Mouse (Mus musculus) lung, postnatal 4 days (tissue): Measurements from ENCODE around the gene Nav2.

Experiments
- DNase-seq, 2 experiments: peaks; one replicate each; pipeline ENCODE4 v3.0.0; 2021

Nav2 gene

DNA sequence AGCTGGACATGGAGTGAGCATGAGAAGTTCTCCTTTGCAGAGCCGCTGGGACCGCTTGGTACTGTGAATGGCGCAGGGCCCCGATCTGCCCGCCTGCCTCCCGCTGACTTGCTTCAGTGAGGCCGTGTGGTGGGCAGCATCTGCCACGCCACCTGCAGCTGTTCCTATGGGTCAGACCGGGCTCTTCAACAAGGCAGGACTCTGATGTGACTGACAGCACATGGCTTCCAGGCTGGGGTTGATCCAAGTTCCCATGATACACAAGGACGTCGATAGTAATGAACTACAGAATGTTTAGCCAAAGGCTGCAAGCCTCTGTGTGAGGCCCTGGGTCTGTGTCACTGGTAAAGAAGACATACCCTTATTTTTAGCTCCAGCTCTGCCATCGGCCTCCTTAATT is 507.2 kb downstream of the Nav2 start:
- DNase-seq = no peak

DNA sequence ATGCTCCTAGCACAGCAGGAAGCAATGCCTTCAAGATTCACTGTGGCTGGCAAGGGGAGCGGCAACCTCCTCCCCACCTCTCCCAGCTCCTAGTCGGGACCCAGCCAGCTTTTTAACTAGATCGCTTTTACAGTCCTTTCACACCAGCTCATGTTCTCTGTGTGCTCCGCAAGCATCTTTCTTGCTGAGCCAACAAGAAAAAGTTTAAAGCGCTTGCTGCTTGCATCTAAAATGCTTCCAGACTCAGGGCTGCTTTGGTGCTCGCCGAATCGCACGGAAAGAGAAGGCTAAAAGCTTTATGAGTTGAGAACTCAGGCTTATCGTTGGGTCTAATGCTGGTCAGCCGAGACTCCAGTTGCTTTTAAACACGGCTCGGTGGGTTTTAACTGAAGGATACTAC is 510.3 kb downstream of the Nav2 start:
- DNase-seq = no peak

DNA sequence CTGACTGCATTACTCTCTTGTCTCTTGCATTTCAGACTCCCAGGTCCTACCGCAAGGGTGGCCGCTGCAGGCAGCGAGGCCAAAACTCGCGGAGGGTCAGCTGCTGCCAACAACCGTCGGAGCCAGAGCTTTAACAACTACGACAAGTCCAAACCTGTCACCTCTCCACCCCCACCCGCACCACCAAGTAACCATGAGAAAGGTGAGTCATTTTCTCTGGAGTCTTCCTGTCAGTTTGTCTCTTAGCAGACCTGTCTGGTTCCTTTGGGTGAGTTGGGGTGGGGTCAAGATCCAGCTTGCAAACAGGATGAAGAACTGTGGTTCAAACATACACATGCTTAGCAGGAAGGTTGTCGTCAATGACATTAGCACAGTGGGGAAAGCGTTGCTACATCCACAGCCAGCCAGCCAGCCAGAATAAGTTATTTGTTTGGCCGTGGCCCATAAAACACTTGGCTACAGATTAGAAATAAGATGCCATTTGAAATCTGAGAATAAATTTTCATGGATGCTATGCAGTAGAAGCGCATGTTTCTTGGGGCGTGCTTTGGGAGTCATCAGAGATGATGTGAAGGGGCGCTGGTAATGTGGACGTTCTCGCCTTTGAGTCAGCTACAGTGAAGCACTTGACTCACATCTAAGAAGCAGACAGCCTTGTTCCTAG is 511.8 kb downstream of the Nav2 start:
- no peak for DNase-seq

DNA sequence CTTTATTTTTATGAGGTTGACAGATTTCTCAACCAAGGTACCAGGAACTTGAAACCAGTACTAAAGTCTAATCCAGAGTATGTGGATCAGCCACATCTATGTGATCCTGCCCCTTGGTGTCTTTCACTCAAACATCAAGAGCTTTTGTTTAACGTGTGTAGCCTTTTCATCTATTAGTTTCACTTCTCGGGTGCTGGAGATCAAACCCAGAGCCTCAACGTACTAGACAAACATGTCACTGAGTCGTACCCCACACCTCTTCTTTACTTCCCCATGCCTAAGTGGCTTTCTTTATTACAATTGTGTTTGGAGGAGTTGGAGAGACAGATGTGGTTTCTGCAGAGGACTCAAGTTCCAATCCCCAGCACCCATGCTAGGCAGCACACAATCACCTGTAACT is 512.7 kb downstream of the Nav2 start:
- no peak for DNase-seq

DNA sequence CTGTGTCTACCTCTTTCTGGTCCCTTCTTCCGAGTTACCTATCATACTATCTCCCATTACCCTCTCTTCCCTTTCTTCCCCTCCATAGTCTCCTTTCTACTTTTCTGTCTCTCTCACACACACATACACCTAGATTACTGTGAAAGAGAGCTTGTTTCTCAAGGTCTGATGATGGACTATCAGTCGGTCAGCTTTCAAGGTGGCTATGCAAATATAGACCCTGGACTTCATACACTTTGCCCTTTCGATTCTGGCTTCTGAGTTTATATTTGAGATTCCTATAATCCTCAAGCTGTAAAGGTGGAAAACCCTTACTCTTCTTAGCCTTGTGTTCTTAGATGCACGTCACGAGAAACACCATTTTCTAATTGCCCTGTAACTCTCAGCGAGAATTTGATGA is 515.4 kb downstream of the Nav2 start:
- no peak for DNase-seq

DNA sequence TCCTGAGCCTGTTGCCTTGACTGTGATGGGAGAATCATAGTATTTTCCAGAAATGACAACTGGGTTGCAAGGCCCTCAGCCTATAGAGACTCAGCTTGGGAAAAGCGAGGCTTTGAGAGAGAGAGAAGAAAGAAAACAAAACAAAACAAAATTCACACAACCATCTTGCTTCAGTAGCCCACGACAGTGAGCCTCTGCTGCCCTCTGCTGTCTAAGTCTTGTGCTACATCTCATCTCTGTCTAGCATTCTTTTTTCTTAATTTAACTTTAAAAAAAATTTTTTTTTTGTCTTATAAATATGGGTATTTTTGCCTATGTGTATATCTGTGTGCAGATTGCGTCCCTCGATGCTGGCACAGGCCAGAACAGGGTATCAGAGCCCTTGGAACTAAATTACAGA is 517.5 kb downstream of the Nav2 start:
- peak in 1 of 2 experiments; percentile 58 for DNase-seq

DNA sequence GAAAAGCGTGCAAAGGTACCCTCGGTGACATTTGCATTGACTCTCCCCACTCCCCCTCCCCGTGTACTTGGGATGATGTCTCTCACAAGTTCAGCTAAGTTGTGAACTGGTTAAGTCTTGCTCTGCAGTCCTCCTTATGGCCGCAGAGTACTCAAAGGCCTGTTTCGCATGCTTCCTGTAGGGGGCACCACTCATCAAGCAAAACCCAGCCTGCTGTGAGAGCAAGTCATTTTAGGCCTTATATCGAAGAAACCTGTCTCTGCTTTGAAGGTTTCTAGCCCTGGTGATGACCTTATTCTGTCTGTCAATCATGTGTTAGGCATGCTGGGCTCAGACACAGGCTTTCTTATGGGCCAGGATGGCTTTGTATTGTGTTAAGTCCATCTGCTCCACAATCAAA is 519.3 kb downstream of the Nav2 start:
- DNase-seq = peak in 1 of 2 experiments; percentile 60

DNA sequence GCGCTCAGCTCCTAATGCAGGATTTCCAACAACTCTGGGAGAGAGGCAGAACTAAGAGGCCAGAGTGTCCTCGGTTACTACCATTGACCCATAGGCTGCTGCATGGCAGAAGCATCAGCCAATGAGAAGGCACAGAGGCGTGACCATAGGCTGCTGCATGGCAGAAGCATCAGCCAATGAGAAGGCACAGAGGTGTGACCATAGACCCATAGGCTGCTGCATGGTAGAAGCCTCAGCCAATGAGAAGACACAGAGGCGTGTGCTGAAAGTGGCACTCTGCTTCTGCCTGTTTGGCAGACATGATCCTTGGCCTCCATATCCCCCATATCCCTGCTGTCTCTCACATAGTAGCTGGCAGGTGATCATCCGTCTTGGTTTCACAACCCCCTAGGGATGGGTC is 520.4 kb downstream of the Nav2 start:
- peak; percentile 12 to 53 for DNase-seq

DNA sequence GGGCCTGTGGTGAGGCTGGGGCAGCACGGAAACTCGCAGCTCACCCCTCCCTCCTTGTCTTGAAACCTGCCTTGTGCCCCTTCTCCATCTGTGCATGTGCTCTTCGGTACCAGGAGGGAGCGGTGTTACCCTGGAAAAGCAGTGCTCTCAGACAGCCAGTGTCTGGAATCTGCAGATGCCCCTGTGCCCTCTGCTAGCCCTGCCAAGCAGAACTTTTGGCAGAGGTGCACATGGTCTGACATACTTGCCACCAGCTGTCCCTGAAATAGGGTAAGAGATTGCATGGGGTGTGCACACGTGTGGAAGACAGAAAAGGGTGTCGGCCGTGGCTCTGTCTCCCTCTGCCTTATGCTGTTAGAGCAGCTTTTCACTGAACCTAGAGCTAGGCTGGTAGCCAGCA is 522.3 kb downstream of the Nav2 start:
- DNase-seq = no peak

DNA sequence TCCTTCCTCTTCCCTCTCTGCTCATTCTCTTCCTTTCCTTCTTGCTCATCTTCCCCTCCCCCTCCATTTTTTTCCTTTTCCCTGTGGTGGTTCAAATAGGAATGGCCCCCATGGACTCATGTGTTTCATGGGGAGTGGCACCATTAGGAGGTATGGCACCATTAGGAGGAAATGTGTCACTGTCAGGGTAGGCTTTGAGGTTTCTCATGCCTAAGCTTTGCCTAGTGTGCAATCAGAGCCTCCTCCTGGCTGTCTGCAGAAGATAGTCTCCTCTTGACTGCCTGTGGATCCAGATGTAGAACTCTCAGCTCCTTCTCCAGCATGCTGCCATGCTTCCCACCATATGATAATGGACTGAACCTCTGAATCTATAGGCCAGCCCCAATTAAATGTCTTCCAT is 525.4 kb downstream of the Nav2 start:
- no peak for DNase-seq

DNA sequence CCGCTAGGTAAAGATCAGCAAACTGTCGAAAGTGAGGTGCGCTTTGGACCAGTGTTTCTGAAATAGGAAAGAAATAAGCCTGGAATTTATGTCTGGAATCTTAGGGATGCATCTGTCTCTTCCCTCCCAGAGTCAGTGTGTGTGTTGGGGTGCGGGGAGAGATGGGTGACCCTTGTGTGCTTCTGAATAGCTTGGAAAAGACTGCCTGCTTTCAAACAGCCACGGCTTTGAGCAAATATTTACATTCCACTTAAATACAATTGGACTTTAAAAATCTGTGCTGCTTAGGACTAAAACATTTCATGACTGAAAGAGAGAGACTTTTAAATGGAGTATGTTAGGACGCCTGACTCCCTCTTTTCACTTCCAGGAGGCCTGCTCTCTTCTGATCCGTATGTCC is 528.0 kb downstream of the Nav2 start:
- no peak for DNase-seq

DNA sequence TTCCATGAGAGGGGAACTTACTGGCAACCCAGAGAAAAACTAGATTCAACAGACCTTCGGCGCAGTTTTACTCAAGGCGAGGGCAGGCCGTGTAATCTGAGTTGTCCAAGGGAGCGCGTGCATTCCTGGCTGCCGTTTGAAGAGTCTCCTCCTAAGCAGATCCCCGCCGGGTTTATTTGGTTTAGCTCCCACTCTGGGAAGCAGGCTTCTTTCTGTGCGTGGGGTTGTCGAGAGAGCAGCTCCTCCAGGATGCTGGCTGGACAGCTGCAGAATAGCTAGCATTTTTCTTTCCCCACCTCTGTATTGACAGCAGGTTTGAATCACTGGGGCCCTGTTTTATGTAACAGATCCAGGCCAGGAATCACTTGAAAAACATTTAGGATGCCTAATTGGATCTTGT is 529.4 kb downstream of the Nav2 start:
- peak; percentile 43 to 76 for DNase-seq

DNA sequence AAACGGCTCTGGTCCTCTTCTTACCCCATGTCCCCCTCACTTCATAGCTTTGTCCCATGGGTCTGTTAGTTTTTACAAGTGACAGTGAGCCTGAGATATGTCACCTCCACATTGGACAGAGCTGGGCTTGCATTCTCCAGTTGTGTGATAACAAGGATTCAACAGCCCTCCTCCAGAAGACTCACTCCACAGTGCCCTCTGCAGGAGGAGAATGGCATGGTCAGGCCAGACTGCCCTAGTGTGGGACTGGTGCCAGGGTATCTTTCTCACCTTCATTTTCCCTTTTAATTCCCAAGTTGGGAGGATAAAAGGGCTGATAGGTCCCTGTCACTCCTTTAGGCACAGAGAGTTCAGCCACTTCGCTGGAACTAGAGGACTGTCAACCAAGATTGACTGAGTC is 530.6 kb downstream of the Nav2 start:
- DNase-seq = peak in 1 of 2 experiments; percentile 72

DNA sequence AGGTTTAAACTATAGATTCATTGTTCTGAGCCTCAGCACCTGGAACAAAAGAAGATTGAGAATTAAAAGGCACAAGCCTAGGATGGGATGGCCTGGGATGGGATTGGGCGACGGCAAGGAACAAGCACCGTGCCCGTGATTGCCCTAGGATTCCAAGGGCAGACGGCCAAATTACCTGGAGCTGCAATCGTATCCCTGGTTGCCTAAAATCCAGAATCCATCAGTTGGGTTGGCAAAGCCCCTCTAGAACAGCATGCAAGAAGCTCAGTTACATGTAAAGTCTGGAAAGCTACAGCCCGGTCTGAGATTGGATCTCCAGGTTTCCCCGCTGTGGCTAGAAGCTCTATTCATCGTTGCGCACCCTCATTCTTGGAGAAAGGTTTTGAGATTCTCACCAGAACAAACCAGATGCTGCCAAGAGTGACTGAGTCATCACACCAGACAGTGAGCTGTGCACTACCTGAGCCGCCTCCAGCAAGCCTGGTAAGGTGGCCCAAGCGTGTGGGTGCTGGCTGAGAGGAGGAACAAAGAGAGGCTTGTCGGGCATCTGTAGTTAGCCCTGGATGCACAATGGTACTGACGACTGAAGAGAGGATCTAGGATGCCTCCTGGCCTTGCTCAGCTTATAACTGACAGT is 531.9 kb downstream of the Nav2 start:
- DNase-seq = no peak

DNA sequence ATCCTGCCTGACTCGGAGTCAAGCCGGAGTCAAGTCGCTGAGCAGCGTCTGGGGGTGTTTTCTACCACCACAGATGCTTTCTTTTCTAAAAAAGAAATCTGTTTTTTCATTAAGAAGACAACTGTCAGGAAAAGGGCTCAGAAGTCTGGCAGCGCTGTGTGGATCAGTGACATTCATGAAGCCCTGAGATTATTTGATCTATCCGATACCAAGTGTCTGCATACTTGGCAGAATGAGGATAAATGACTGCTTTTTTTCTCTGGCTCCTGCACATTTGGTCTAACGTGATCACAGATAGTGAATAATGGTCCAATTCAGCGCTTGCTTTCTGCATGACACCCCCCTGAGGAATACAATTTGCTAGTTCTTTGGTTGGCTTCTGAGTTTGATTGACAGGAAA is 533.7 kb downstream of the Nav2 start:
- no peak for DNase-seq

DNA sequence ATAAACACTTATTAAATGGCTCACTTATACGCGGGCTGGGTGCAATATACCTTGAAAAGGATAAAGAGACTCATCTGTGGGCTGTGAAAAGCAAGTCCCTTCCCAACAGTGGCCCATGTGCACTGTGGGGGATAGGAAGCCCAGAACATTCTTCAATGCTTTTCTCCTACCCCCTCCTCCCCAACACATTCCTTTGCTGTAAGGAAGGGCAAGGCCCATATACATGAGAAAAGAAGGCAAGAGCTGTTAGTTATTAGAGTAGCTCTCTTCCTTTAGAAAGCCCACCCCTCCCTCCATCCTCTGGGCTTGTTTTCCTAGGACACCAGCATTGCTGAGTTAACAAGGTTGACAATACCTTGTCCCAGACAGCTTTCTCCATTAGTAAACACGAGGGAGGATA is 540.1 kb downstream of the Nav2 start:
- no peak for DNase-seq

DNA sequence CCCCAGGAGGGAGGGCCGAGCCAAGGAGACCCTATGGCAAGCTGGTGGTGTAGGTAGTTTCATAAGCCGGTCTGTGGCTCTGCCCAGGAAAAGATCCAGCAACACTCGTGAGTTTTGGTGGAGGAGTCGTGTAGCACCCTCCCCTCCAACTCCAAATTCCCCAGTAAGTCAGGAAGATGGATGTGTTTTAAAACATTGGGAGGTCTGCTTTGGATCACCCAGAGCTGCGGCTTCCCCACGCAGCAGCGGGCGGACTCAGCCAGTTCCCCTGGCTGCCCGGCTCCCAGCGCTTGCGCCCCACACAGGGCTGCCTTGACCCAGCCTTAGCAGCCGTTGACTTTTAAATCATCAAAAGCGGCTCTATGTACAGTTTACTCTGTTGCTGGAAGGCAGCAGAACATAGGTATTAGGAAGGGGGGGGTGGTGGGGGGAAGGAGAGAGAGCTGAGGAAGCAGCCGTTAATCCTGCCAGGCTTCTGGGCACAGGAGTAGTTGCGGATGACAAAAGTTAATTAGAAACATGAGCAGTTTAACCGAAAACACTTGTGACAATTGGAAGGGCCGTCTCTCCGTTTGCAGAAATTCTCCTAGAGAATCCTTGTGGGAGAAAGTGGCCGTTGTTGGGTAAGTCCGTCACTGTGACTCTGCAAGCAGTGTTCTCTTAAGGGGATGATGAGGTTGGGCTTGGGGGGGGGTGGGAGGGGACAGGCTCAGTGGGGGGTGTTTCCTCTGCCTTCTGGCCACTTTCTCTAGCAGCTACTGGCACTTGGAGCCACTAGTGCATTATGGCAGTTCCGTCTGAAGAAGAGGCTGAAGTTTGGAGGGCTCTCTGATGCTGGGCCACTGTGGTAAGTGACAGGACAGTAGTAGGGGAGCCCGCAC is 542.0 kb downstream of the Nav2 start:
- DNase-seq = no peak

DNA sequence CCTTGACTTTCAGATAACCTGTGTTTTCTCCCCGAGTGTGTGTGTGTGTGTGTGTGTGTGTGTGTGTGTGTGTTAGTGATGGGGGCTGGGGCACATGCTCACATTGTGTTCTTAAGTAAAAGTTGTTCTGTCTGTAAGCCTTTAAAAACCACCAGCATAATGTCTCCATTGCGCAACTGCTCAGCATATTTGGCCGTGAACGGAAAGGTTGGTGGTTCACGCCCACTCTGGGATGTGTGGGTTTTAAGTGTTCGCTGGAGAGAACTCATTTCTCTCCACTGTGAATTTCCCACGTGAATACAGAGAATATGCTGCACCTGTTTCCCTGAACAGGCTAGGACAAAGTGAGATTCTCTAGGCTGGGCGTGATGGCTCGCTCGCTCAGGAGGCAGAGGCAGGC is 542.7 kb downstream of the Nav2 start:
- no peak for DNase-seq

DNA sequence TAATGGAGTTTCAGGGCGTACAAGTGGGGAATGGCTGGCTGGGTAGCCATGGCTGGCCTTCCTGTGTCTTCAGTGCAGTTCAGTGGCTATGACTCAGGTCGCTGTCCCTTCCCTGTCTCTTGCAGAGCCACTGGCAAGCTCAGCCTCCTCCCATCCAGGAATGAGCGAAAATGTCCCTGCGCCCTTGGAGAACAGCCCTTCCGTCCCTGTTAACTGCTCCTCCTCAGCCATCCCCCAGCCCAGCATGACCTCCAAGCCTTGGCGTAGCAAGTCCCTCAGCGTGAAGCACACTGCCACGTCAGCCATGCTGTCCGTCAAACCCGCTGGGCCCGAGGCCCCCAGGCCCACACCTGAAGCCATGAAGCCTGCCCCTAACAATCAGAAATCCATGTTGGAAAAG is 543.8 kb downstream of the Nav2 start:
- no peak for DNase-seq

DNA sequence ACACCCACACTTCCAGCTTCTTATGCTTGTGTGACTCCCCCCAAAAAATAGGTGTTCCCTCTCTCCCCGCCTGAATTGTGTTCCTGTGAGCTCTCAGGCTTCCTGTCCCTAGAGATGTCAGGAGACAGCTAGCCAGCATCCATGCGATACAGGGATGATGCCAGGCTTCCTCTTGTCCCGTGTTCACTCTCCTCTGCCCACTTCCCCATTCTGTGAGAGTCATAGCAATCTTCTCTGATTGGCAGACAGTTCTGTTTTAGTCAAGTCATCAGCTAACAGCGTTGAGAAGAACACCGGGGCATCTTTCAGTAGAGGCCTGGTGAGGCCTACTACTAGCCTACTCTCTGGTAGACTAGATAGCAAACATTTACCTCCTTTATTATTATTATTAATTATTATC is 546.1 kb downstream of the Nav2 start:
- DNase-seq = no peak

DNA sequence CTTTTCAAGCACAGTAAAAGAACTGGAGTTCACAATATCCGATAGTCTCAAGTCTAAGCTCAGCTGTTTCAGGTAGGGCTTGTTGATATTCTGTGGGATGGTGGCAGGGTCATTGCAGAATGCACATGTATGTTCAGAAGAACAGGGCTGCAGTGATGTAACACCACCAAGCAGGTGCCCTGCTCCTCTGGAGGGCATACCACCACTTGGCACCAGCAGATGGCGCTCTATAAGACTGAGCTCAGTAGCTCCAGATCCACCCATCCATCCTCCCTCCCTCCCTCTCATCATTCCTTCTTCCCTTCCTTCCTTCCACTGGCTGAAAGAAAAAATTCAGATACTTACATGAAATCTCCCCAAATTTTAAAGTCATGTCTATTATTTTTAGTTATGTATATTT is 547.6 kb downstream of the Nav2 start:
- DNase-seq = peak in 1 of 2 experiments; percentile 68

DNA sequence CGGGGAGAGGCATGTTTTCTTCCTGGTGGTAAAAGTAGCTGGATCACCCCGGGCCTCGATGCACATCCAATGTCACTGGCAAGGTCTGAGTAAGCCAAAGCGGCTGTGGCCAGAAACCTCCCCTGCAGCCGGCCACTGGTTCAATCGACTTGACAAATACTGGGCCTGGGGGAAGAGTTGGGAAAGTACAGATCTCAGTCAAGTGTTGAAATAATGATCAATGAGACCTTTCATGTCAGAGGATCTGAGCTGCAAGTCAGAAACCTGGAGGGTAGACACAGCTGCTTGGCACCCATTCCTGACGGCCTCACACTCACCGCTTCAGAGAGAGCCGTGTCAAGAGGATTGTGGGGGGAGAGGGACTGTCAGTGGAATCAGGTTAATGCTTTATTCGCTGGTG is 548.9 kb downstream of the Nav2 start:
- DNase-seq = no peak

DNA sequence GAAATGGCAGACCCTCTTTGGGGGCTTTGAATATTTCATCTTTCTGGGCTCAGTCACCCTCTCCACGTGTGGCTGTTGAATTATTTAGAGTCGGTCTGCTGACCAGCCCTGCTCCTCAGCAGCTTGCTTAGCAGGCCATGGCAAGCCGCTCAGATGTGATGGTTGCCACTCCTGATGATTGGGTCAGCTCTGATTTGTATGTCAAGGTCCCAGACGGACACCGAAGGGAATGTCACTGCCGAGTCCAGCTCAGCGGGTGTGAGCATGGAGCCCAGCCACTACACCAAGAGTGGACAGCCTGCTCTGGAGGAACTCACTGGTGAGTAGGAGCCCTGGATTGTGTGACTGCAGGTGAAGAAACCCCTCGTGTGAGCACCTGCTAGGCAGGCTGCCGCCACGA is 549.4 kb downstream of the Nav2 start:
- DNase-seq = no peak

DNA sequence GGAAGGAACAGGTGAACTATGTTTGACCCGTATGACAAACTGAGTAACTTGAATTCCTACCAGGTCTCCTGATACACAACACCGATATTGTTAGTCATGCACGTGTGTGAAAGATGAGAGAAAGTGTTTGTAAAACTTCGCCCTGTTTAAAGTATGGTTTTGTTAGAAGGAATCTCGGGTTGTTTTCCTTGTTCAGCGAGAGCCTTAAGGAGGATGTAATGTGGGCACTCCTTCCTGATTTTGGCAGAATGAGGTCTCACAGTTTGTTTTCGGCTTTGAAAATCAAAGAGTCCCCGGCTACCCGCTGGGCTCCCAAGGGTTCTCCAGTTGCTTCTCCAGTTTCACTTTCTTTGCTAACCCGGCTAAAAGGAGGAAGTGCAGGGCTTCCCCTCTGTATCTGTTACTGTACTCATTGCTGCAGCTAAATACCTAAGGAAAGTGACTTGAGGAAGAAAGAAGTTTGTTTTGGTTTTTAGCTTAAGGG is 553.9 kb downstream of the Nav2 start:
- DNase-seq = peak in 1 of 2 experiments; percentile 46
